Mouse (Mus musculus) heart, embryonic 16.5 days (tissue): ENCODE data around the gene Ext2. TPM values are rescaled to one million over a fixed set of nuclear protein-coding genes. Genes with fewer than 3 reads are reported as not detected.

ENCODE experiments used
- ATAC-seq: fragments of 200-750 bp; cut with Nextera tagmentation; replicated peaks from 2 replicates; pipeline ENCODE4 v1.8.0; 2017; ENCODE audit warnings: moderate number of reproducible peaks; ENCODE audit not compliant: insufficient read depth, low FRiP score; ENCODE audit errors: extremely low read depth
- H3K27ac ChIP-seq: fragments of 300-500 bp; sonication (generic); 2 replicates; pipeline ENCODE4 v1.5.1; 2014; ENCODE audit warnings: mild to moderate bottlenecking, low read length, control low read depth, moderate library complexity
- H3K27me3 ChIP-seq: fragments of 300-500 bp; sonication (generic); 2 replicates; pipeline ENCODE4 v1.6.1; 2014; ENCODE audit warnings: low read length, mixed read lengths; ENCODE audit not compliant: control insufficient read depth, insufficient read depth
- H3K36me3 ChIP-seq: fragments of 300-500 bp; sonication (generic); 2 replicates; pipeline ENCODE4 v1.6.1; 2014; ENCODE audit not compliant: control insufficient read depth, insufficient read depth
- H3K4me1 ChIP-seq: fragments of 300-500 bp; sonication (generic); 2 replicates; pipeline ENCODE4 v1.6.1; 2014; ENCODE audit warnings: low read length, mixed read lengths; ENCODE audit not compliant: control insufficient read depth, insufficient read depth
- H3K4me2 ChIP-seq: fragments of 300-500 bp; sonication (generic); 2 replicates; pipeline ENCODE4 v1.6.1; 2014; ENCODE audit warnings: low read depth, mild to moderate bottlenecking, control low read depth, low read length
- H3K4me3 ChIP-seq: fragments of 300-500 bp; sonication (generic); 2 replicates; pipeline ENCODE4 v1.5.1; 2014; ENCODE audit warnings: mild to moderate bottlenecking, control low read depth, low read length
- H3K9ac ChIP-seq: fragments of 300-500 bp; sonication (generic); 2 replicates; pipeline ENCODE4 v1.6.1; 2014; ENCODE audit warnings: low read length, control low read depth
- H3K9me3 ChIP-seq: fragments of 300-500 bp; sonication (generic); replicated peaks from 2 replicates; pipeline ENCODE4 v1.6.1; 2016; ENCODE audit warnings: low read length; ENCODE audit not compliant: control insufficient read depth
- WGBS: fragments of 180-500 bp; shearing (Covaris S2); extraction: QIAGEN DNeasy Blood & Tissue Kit; methylation state at CpG from one replicate; pipeline ENCODE4 v1.1.7; 2014; 5-methylcytosine and 5-hydroxymethylcytosine counted together
- polyA plus RNA-seq: library from polyadenylated mRNA; unstranded; fragments of >200 nt; fragmentation: Nextera tagmentation; extraction: Ambion mirVana; gene quantifications from 2 replicates; pipeline ENCODE4 v1.2.1, GENCODE M21; 2015

Gene Ext2
- polyA plus RNA-seq, 1 experiment from 2014 or later: 70.1 TPM

DNA sequence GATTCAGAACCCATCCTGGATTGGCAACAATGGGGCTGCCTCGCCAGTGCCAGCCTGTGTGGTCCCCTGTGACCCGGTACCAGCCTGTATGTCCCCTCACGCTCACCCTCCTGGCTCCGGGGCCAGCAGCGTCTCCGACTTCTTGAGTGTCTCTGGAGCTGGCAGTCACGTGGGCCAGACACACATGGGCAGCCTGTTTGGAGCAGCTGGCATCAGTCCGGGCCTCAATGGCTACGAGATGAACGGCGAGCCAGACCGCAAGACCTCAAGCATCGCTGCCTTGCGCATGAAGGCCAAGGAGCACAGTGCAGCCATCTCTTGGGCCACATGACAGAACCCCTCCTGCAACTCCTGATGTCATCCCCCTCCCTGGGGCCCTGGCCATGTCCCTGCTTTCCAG is 145.1 kb downstream of the Ext2 start:
- no peak overlapping the region for H3K4me2 ChIP-seq
- no peaks in the 10 kb centered on the region for H3K9me3 ChIP-seq
- H3K36me3 ChIP-seq: no peaks in the 10 kb centered on the region
- H3K9ac ChIP-seq: no peak overlapping the region
- H3K4me3 ChIP-seq: no peak overlapping the region
- WGBS: 94% methylated on average over 14 of the region's 14 CpGs
- no peak overlapping the region for H3K27ac ChIP-seq
- no peak for ATAC-seq
- H3K27me3 ChIP-seq: peaks cover 4% of the 10 kb centered on the region; the same call in 1 of the 2 replicates
- no peaks in the 10 kb centered on the region for H3K4me1 ChIP-seq

- no peak overlapping the region for H3K9ac ChIP-seq
- no peaks in the 10 kb centered on the region for H3K4me1 ChIP-seq
- 80% methylated on average over 15 of the region's 15 CpGs for WGBS
- H3K4me2 ChIP-seq: no peak overlapping the region
- no peak overlapping the region for H3K4me3 ChIP-seq
- no peaks in the 10 kb centered on the region for H3K9me3 ChIP-seq
- no peaks in the 10 kb centered on the region for H3K36me3 ChIP-seq
- ATAC-seq: no peak; the same call in 1 of the 2 replicates
- no peak overlapping the region for H3K27ac ChIP-seq
- peaks cover 4% of the 10 kb centered on the region; the same call in 1 of the 2 replicates for H3K27me3 ChIP-seq
Measured at GRCm38 (mm10) chr2:93671573-93672184, 150.7 kb downstream of the Ext2 start.

- WGBS: 46% methylated on average over 3 of the region's 3 CpGs
- no peaks in the 10 kb centered on the region for H3K9me3 ChIP-seq
- no peaks in the 10 kb centered on the region; the same call in 1 of the 2 replicates for H3K27me3 ChIP-seq
- H3K36me3 ChIP-seq: no peaks in the 10 kb centered on the region
- ATAC-seq: no peak
- H3K9ac ChIP-seq: no peak overlapping the region
- H3K4me2 ChIP-seq: no peak overlapping the region
- no peak overlapping the region for H3K4me3 ChIP-seq
- H3K27ac ChIP-seq: no peak overlapping the region
- peaks cover 5% of the 10 kb centered on the region for H3K4me1 ChIP-seq
Measured at GRCm38 (mm10) chr2:93666146-93666858, 156.1 kb downstream of the Ext2 start.

- Histone ChIP-seq H3K27ac (no peak overlapping the region), H3K4me1 (peaks cover 5% of the 10 kb centered on the region), H3K9me3 (no peaks in the 10 kb centered on the region), H3K4me3 (no peak overlapping the region), H3K27me3 (no peaks in the 10 kb centered on the region; the same call in 1 of the 2 replicates), H3K36me3 (no peaks in the 10 kb centered on the region), H3K9ac (no peak overlapping the region), H3K4me2 (no peak overlapping the region)
- WGBS: 66% methylated on average over 5 of the region's 5 CpGs
- ATAC-seq: no peak
Measured at GRCm38 (mm10) chr2:93665472-93665871, 156.9 kb downstream of the Ext2 start.

DNA sequence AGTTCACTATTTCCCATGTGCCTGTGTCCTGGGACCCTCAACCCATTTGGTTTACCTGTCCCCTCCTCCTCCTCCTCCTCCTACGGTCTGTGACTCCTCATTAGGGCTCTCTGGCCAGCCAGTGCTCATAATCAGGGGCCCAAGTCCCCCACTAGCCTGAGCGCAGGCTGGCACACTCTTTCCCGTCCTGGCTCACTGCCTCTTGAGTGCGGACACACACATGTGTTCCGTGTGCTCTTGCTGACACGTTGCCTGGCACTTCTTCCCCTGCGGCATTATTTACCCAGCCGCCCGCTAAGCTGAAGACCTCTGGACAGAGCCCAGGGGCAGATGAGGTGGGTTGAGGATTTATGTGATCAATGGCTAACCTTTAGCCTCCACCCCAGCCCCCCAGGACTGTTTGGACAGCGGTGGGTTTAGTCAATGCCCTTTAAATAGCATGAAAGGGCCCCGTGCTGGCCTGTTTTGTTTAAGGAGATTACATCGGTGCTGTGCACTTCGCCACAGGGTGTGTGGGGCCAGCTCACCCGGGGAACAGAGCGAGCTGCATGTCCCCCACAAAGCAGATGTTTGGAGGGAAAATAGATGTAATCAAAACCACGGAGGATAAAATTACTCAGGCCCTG is 160.0 kb downstream of the Ext2 start:
- H3K9me3 ChIP-seq: no peaks in the 10 kb centered on the region
- no peak overlapping the region for H3K27ac ChIP-seq
- no peak overlapping the region for H3K4me3 ChIP-seq
- no peaks in the 10 kb centered on the region for H3K36me3 ChIP-seq
- no peaks in the 10 kb centered on the region; the same call in 1 of the 2 replicates for H3K27me3 ChIP-seq
- no peak overlapping the region for H3K9ac ChIP-seq
- H3K4me1 ChIP-seq: peaks cover 5% of the 10 kb centered on the region
- no peak for ATAC-seq
- WGBS: 37% methylated on average over 16 of the region's 16 CpGs
- H3K4me2 ChIP-seq: 0 out of 2 replicates have a peak overlapping the region, but pooled peaks have one; percentile 20

- Histone ChIP-seq H3K27ac (no peak overlapping the region), H3K27me3 (no peaks in the 10 kb centered on the region; the same call in 1 of the 2 replicates), H3K4me2 (no peak overlapping the region), H3K9ac (no peak overlapping the region), H3K4me3 (no peak overlapping the region), H3K9me3 (no peaks in the 10 kb centered on the region), H3K36me3 (no peaks in the 10 kb centered on the region), H3K4me1 (peaks cover 5% of the 10 kb centered on the region)
- no peak for ATAC-seq
- WGBS: 62% methylated on average over 6 of the region's 6 CpGs
Measured at GRCm38 (mm10) chr2:93661096-93661495, 161.3 kb downstream of the Ext2 start.

DNA sequence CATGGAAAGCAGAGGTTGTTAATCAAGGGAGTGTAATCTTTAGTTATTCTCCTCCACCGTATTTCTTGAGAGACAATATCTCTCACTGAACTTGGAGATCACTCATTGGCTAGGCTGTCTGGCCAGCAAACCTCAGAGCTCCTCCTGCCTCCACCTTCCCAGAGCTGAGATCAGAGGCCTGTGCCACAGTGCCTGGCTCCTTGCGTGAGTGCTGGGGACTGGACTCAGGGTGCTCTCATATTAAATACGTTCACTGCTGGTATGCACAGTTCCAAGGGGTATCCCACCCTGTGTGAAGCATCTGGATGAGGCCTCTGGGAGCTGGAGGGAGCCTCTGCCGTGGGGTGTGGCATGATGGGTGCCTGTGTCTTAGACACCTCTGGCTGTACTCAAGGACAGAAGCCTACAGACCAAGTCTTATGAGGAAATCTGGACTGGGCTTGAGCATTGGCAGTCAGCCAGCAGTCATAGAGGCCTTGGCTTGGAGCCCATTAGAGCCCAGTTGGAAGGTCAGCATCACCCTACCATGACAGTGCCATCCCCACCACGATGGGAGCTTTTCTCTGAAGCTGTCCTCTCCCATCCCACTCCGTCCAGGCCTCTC is 162.6 kb downstream of the Ext2 start:
- no peak overlapping the region for H3K9ac ChIP-seq
- no peak overlapping the region for H3K4me2 ChIP-seq
- H3K27me3 ChIP-seq: peaks cover 2% of the 10 kb centered on the region; the same call in 1 of the 2 replicates
- peaks cover 5% of the 10 kb centered on the region for H3K4me1 ChIP-seq
- no peaks in the 10 kb centered on the region for H3K36me3 ChIP-seq
- no peak overlapping the region for H3K4me3 ChIP-seq
- 0 out of 2 replicates have a peak, but pooled peaks have one; percentile 6 for ATAC-seq
- WGBS: 49% methylated on average over 6 of the region's 6 CpGs
- no peak overlapping the region for H3K27ac ChIP-seq
- H3K9me3 ChIP-seq: no peaks in the 10 kb centered on the region

DNA sequence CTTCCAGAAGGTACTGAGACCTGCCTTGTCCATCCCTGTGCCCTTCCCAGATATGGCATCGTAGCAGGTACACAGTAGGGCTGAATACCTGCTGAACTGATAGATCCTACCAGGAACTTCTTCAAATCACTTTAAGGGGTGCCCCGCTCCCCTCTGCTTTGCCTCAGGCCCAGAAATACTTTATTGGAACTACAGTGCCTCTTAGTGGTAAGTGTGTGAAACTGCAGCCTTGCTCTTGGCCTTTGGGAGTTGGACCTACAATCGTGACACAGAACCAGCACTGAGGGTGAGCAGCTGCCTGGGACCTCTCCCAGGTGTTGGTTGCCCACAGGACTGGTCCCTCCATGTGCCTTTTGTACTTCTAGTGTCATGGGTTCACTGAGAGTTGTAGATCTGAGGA is 163.4 kb downstream of the Ext2 start:
- Histone ChIP-seq H3K9me3 (no peaks in the 10 kb centered on the region), H3K27me3 (peaks cover 2% of the 10 kb centered on the region; the same call in 1 of the 2 replicates), H3K4me1 (peaks cover 5% of the 10 kb centered on the region), H3K36me3 (no peaks in the 10 kb centered on the region), H3K4me3 (no peak overlapping the region), H3K9ac (no peak overlapping the region), H3K27ac (no peak overlapping the region), H3K4me2 (no peak overlapping the region)
- 50% methylated on average over 3 of the region's 3 CpGs for WGBS
- no peak for ATAC-seq
